ENCODE assay signal across 20 mouse cellular contexts in genomic region chr16:76347719-76348421, GRCm38 (mm10). TPM values are rescaled to one million over a fixed set of nuclear protein-coding genes. Genes with fewer than 3 reads are reported as not detected.
DNase-seq lines count a peak whose midpoint lies in the region; ATAC-seq and TF ChIP-seq lines count a peak whose summit lies in the region.
"Had no signal": no experiment of that assay in that cellular context is flagged by ENCODE, and none has a peak within 500 bp of the region (broad histone marks: within the 10 kb centered on the region; RNA-seq: fewer than 3 reads in every experiment).

No protein-coding gene starts in this region.

- TF ChIP-seq POLR2A in ES-Bruce4 (IDR thresholded peaks at IDR 0.05; ENCODE audit: insufficient read depth, low read length): no peak

- H3K4me3 ChIP-seq in hindbrain, postnatal 0 days (ENCODE audit: low read length): no peak overlapping the region
- no peak overlapping the region for H3K4me3 ChIP-seq in hindbrain, embryonic 10.5 days
- no peak overlapping the region for H3K4me3 ChIP-seq in layer of hippocampus, adult 2 months
- no peak overlapping the region for H3K4me3 ChIP-seq in ES-Bruce4 (ENCODE audit: low read depth, low read length)
- H3K4me3 ChIP-seq: embryonic facial prominence, embryonic 10.5 days; forebrain, embryonic 13.5 days; heart, embryonic 10.5 days; hindbrain, embryonic 15.5 days had no signal

- no peaks in the 10 kb centered on the region for H3K27me3 ChIP-seq in hindbrain, postnatal 0 days (ENCODE audit: insufficient read depth, low read length)
- no peaks in the 10 kb centered on the region for H3K27me3 ChIP-seq in hindbrain, embryonic 10.5 days (ENCODE audit: insufficient read depth, poor library complexity, severe bottlenecking)
- H3K27me3 ChIP-seq in ES-Bruce4 (ENCODE audit: control insufficient read depth, insufficient read depth, low read length, poor library complexity, severe bottlenecking): no peaks in the 10 kb centered on the region
- H3K27me3 ChIP-seq: forebrain, embryonic 13.5 days; hindbrain, embryonic 15.5 days had no signal

- no peak overlapping the region for H3K4me2 ChIP-seq in hindbrain, postnatal 0 days (ENCODE audit: low read depth, low read length)
- H3K4me2 ChIP-seq: forebrain, embryonic 13.5 days; hindbrain, embryonic 15.5 days had no signal

- peak; percentile 58; the same call in 1 of the 2 replicates for ATAC-seq in hindbrain, postnatal 0 days
- ATAC-seq: forebrain, embryonic 13.5 days had no signal

- no peak overlapping the region for H3K27ac ChIP-seq in hindbrain, postnatal 0 days
- H3K27ac ChIP-seq in hindbrain, embryonic 10.5 days: no peak overlapping the region
- H3K27ac ChIP-seq in layer of hippocampus, adult 2 months: peak overlapping the region; percentile 7; the same call in 1 of the 2 replicates
- H3K27ac ChIP-seq in ES-Bruce4 (ENCODE audit: insufficient read depth, low read length): 0 out of 2 replicates have a peak overlapping the region, but pooled peaks have one; percentile 30
- H3K27ac ChIP-seq: embryonic facial prominence, embryonic 10.5 days; forebrain, embryonic 13.5 days; heart, embryonic 10.5 days; hindbrain, embryonic 15.5 days had no signal

- TF ChIP-seq CTCF in hindbrain, postnatal 0 days (IDR thresholded peaks at IDR 0.05; ENCODE audit: low read depth): no peak
- TF ChIP-seq CTCF in layer of hippocampus, adult 2 months (conservative IDR thresholded peaks at IDR 0.05): no peak
- TF ChIP-seq CTCF in ES-Bruce4 (IDR thresholded peaks at IDR 0.05; ENCODE audit: low read depth, low read length): no peak

- TF ChIP-seq EP300 in ES-Bruce4 (IDR thresholded peaks at IDR 0.05; ENCODE audit: insufficient read depth, low read depth, low read length): no peak

- H3K9me3 ChIP-seq in hindbrain, postnatal 0 days (ENCODE audit: low read length): no peaks in the 10 kb centered on the region
- peaks cover 12% of the 10 kb centered on the region; the same call in 1 of the 2 replicates for H3K9me3 ChIP-seq in hindbrain, embryonic 10.5 days
- peaks cover 6% of the 10 kb centered on the region for H3K9me3 ChIP-seq in ES-Bruce4 (replicated peaks; ENCODE audit: control insufficient read depth, insufficient read depth, low read length, poor library complexity, severe bottlenecking)
- H3K9me3 ChIP-seq: hindbrain, embryonic 15.5 days had no signal

- DNase-seq in adrenal gland, adult 8-10 months: peak; percentile 34
- DNase-seq in adrenal gland, postnatal 25 days: no peak
- no peak for DNase-seq in hindbrain, postnatal 0 days (ENCODE audit: low spot score)
- no peak for DNase-seq in hindbrain, embryonic 10.5 days (ENCODE audit: low spot score)
- DNase-seq in layer of hippocampus, adult 2 months (ENCODE audit: low spot score in 2 of 2): no peak
- DNase-seq in layer of hippocampus, postnatal 10 days (ENCODE audit: low spot score in 2 of 2): no peak
- DNase-seq in embryo, embryonic 10 days (ENCODE audit: low spot score): no peak
- DNase-seq: adrenal gland, postnatal 10 days; cerebellum, adult 18-20 months; cerebellum, adult 9-11 months; cerebellum, postnatal 36 days; forebrain, postnatal 0 days; gastrocnemius, postnatal 25 days; heart, adult 18-20 months; heart, postnatal 14 days had no signal

- H3K9ac ChIP-seq in hindbrain, postnatal 0 days (replicated peaks; ENCODE audit: low read length): no peak overlapping the region
- H3K9ac ChIP-seq in ES-Bruce4 (ENCODE audit: low read depth, poor library complexity, severe bottlenecking): no peak overlapping the region
- H3K9ac ChIP-seq: forebrain, embryonic 13.5 days; forebrain, postnatal 0 days; hindbrain, embryonic 15.5 days had no signal

- peaks cover 8% of the 10 kb centered on the region; the same call in 1 of the 2 replicates for H3K36me3 ChIP-seq in hindbrain, postnatal 0 days (ENCODE audit: insufficient read depth, low read length)
- peaks cover 71% of the 10 kb centered on the region for H3K36me3 ChIP-seq in hindbrain, embryonic 10.5 days
- no peaks in the 10 kb centered on the region for H3K36me3 ChIP-seq in ES-Bruce4 (ENCODE audit: control insufficient read depth, insufficient read depth, low read length, poor library complexity, severe bottlenecking)
- H3K36me3 ChIP-seq: hindbrain, embryonic 15.5 days had no signal

- no peaks in the 10 kb centered on the region for H3K4me1 ChIP-seq in hindbrain, postnatal 0 days (ENCODE audit: insufficient read depth, low read length)
- peaks cover 1% of the 10 kb centered on the region; the same call in 1 of the 2 replicates for H3K4me1 ChIP-seq in hindbrain, embryonic 10.5 days (replicated peaks)
- H3K4me1 ChIP-seq in ES-Bruce4 (ENCODE audit: control insufficient read depth, insufficient read depth, low read length): no peaks in the 10 kb centered on the region
- H3K4me1 ChIP-seq: embryonic facial prominence, embryonic 10.5 days; heart, embryonic 10.5 days; hindbrain, embryonic 15.5 days had no signal

- 69% methylated on average over 13 of the region's 13 CpGs for WGBS in hindbrain, postnatal 0 days
- WGBS in hindbrain, embryonic 10.5 days: 83% methylated on average over 13 of the region's 13 CpGs

RNA-seq across cellular contexts. Expression of gene Nrip1, which starts 25.8 kb away (rescaled TPM):
- total RNA-seq in adrenal gland, adult 8-10 months (2022): 100 to 1,000 TPM in 2 of 4 experiments, 10 to 100 TPM in 2; 86.7 to 143 (median 105) TPM
- total RNA-seq in adrenal gland, postnatal 25 days (2021): 77.2 and 97.1 TPM in 2 replicates
- 26.5 and 29.3 TPM in 2 replicates for total RNA-seq in hindbrain, postnatal 0 days (2014; rRNA removed)
- 26.8 and 30.0 TPM in 2 replicates for polyA plus RNA-seq in hindbrain, postnatal 0 days (2015; fragmentation: Nextera tagmentation; extraction: Ambion mirVana)
- 34.8 and 46.6 TPM in 2 replicates for polyA plus RNA-seq in hindbrain, embryonic 10.5 days (2016; fragmentation: Nextera tagmentation; extraction: Ambion mirVana)
- total RNA-seq in layer of hippocampus, adult 2 months (2021): 10 to 100 TPM; 56.1 to 60.0 TPM
- 10 to 100 TPM; 53.2 to 59.2 TPM for total RNA-seq in layer of hippocampus, postnatal 10 days (2021)
- 15.3 TPM in 2 replicates for polyA plus RNA-seq in ES-Bruce4 (2011; ENCODE audit: insufficient read depth, insufficient read length, low read depth, missing spikeins)

Comparison
In these comparisons a context has a peak if more than half of its experiments do, and no peak if none do; other contexts are left out.
1. H3K27ac ChIP-seq: peak in layer of hippocampus, adult 2 months (single experiment) and ES-Bruce4 (single experiment); none in hindbrain, postnatal 0 days (single experiment) and hindbrain, embryonic 10.5 days (single experiment).